Mouse (Mus musculus): ENCODE results near the gene Taz. TPM values are rescaled to one million over a fixed set of nuclear protein-coding genes. Genes with fewer than 3 reads are reported as not detected.
A peak's percentile ranks its signal among the peaks of the same experiment; 100 is the strongest.

Taz gene
- total and polyA plus RNA-seq, 3 experiments = 28.0 to 34.1 TPM; not detected in 1

- Histone ChIP-seq H3K79me2 (ENCODE audit: control insufficient read depth, insufficient read depth, low read length, poor library complexity) (peaks cover 7% of the 10 kb centered on the region), H3K9ac (ENCODE audit: control insufficient read depth, low read depth, low read length, poor library complexity, severe bottlenecking) (peak overlapping the region; percentile 77), H3K4me3 (ENCODE audit: control insufficient read depth in 1 of 2, insufficient read depth in 1 of 2, low read depth in 2 of 2, low read length in 2 of 2) (peak overlapping the region; percentile 61 to 70; a peak in 3 of 4 replicates), H3K27me3 (ENCODE audit: control insufficient read depth in 1 of 2, insufficient read depth in 2 of 2, low read length in 2 of 2) (no peaks in the 10 kb centered on the region), H3K27ac (ENCODE audit: control insufficient read depth, low read depth, low read length) (peak overlapping the region; percentile 58), H3K9me3 (replicated peaks; ENCODE audit: insufficient read depth, low read length) (no peaks in the 10 kb centered on the region), H3K36me3 (ENCODE audit: control insufficient read depth in 1 of 2, insufficient read depth in 2 of 2, low read length in 2 of 2) (peaks cover 0 to 12% of the 10 kb centered on the region in 2 experiments; a peak in 2 of 4 replicates), H3K4me1 (ENCODE audit: control insufficient read depth in 1 of 2, insufficient read depth in 2 of 2, low read length in 2 of 2) (peaks cover 5 to 13% of the 10 kb centered on the region in 2 experiments; a peak in 3 of 4 replicates)
- TF ChIP-seq MEF2A (IDR thresholded peaks at IDR 0.05; ENCODE audit: extremely low read depth, insufficient replicate concordance, low read depth, low read length, poor library complexity, severe bottlenecking) (no peak), RCOR1 (IDR thresholded peaks at IDR 0.05; ENCODE audit: low read depth, low read length) (no peak), RAD21 (IDR thresholded peaks at IDR 0.05; ENCODE audit: low read depth, low read length) (no peak), MAX (IDR thresholded peaks at IDR 0.05; ENCODE audit: low read length) (no peak), CHD1 (IDR thresholded peaks at IDR 0.05; ENCODE audit: low read depth, low read length) (no peak), SMC3 (IDR thresholded peaks at IDR 0.05; ENCODE audit: low read depth, low read length) (no peak), TAL1 (IDR thresholded peaks at IDR 0.05; ENCODE audit: low read length) (no peak), ETS1 (IDR thresholded peaks at IDR 0.05; ENCODE audit: low read depth, low read length) (no peak), JUND (IDR thresholded peaks at IDR 0.05; ENCODE audit: low read depth, low read length) (no peak), CHD2 (IDR thresholded peaks at IDR 0.05; ENCODE audit: low read length) (no peak), ELF1 (IDR thresholded peaks at IDR 0.05; ENCODE audit: low read depth, low read length) (no peak), ZNF384 (IDR thresholded peaks at IDR 0.05; ENCODE audit: low read depth, low read length) (no peak), MAZ (IDR thresholded peaks at IDR 0.05; ENCODE audit: low read depth, low read length) (no peak), UBTF (IDR thresholded peaks at IDR 0.05; ENCODE audit: borderline replicate concordance, insufficient read depth, low read depth, low read length) (no peak), MYC (IDR thresholded peaks at IDR 0.05; ENCODE audit: low read depth, low read length) (no peak), MAFK (IDR thresholded peaks at IDR 0.05; ENCODE audit: borderline replicate concordance, low read depth, low read length) (no peak), ZMIZ1 (IDR thresholded peaks at IDR 0.05; ENCODE audit: low read depth, low read length) (no peak), HCFC1 (IDR thresholded peaks at IDR 0.05; ENCODE audit: low read depth, low read length) (no peak), USF1 (IDR thresholded peaks at IDR 0.05; ENCODE audit: low read depth, low read length) (no peak), E2F4 (IDR thresholded peaks at IDR 0.05; ENCODE audit: borderline replicate concordance, low read depth, low read length) (no peak)
- DNase-seq (ENCODE audit: low read depth, low spot score) = peak; percentile 59
Observed at GRCm38 (mm10) chrX:74330166-74330930, 48.6 kb downstream of the Taz start.

Other genes with a start within 250 kb of the Taz start
- gene Opn1mw, start 154.4 kb upstream of the Taz start, total RNA-seq (2012; rRNA removed) = not detected in 2 replicates
- not detected for gene Opn1mw, start 154.4 kb upstream of the Taz start, polyA plus RNA-seq (2012; ENCODE audit: insufficient read depth in 1 of 2, insufficient read length in 2 of 2, low read depth in 1 of 2, low replicate concordance in 2 of 2, missing spikeins in 1 of 2)
- 12.5 and 16.2 TPM in 2 replicates for gene Mecp2, start 146.5 kb upstream of the Taz start, total RNA-seq (2012; rRNA removed)
- gene Mecp2, start 146.5 kb upstream of the Taz start, polyA plus RNA-seq (2012; ENCODE audit: insufficient read depth in 1 of 2, insufficient read length in 2 of 2, low read depth in 1 of 2, low replicate concordance in 2 of 2, missing spikeins in 1 of 2) = 10 to 100 TPM in 1 of 2 experiments, not detected in 1; 20.7 TPM
- gene Tex28, start 114.1 kb upstream of the Taz start, total RNA-seq (2012; rRNA removed) = not detected in 2 replicates
- not detected for gene Tex28, start 114.1 kb upstream of the Taz start, polyA plus RNA-seq (2012; ENCODE audit: insufficient read depth in 1 of 2, insufficient read length in 2 of 2, low read depth in 1 of 2, low replicate concordance in 2 of 2, missing spikeins in 1 of 2)
- not detected in 2 replicates for gene Tktl1, start 104.7 kb upstream of the Taz start, total RNA-seq (2012; rRNA removed)
- under 1 TPM in 1 of 2 experiments, not detected in 1; 0.04 TPM for gene Tktl1, start 104.7 kb upstream of the Taz start, polyA plus RNA-seq (2012; ENCODE audit: insufficient read depth in 1 of 2, insufficient read length in 2 of 2, low read depth in 1 of 2, low replicate concordance in 2 of 2, missing spikeins in 1 of 2)
- 111 and 155 TPM in 2 replicates for gene Flna, start 32.1 kb upstream of the Taz start, total RNA-seq (2012; rRNA removed)
- gene Flna, start 32.1 kb upstream of the Taz start, polyA plus RNA-seq (2012; ENCODE audit: insufficient read depth in 1 of 2, insufficient read length in 2 of 2, low read depth in 1 of 2, low replicate concordance in 2 of 2, missing spikeins in 1 of 2) = 100 to 1,000 TPM; 147 to 233 TPM
- gene Emd, start 27.2 kb upstream of the Taz start, total RNA-seq (2012; rRNA removed) = 52.2 and 55.5 TPM in 2 replicates
- gene Emd, start 27.2 kb upstream of the Taz start, polyA plus RNA-seq (2012; ENCODE audit: insufficient read depth in 1 of 2, insufficient read length in 2 of 2, low read depth in 1 of 2, low replicate concordance in 2 of 2, missing spikeins in 1 of 2) = 100 to 1,000 TPM; 130 to 157 TPM
- gene Rpl10, start 11.1 kb upstream of the Taz start, total RNA-seq (2012; rRNA removed) = 3,229 and 3,230 TPM in 2 replicates
- 100 to 1,000 TPM in 1 of 2 experiments, not detected in 1; 232 TPM for gene Rpl10, start 11.1 kb upstream of the Taz start, polyA plus RNA-seq (2012; ENCODE audit: insufficient read depth in 1 of 2, insufficient read length in 2 of 2, low read depth in 1 of 2, low replicate concordance in 2 of 2, missing spikeins in 1 of 2)
- gene Dnase1l1, start 425 bp downstream of the Taz start, total RNA-seq (2012; rRNA removed) = 5.0 and 5.6 TPM in 2 replicates
- 1 to 10 TPM in 1 of 2 experiments, not detected in 1; 9.5 TPM for gene Dnase1l1, start 425 bp downstream of the Taz start, polyA plus RNA-seq (2012; ENCODE audit: insufficient read depth in 1 of 2, insufficient read length in 2 of 2, low read depth in 1 of 2, low replicate concordance in 2 of 2, missing spikeins in 1 of 2)
- 31.7 and 41.6 TPM in 2 replicates for gene Atp6ap1, start 15.2 kb downstream of the Taz start, total RNA-seq (2012; rRNA removed)
- 100 to 1,000 TPM in 1 of 2 experiments, 10 to 100 TPM in 1; 75.5 to 355 TPM for gene Atp6ap1, start 15.2 kb downstream of the Taz start, polyA plus RNA-seq (2012; ENCODE audit: insufficient read depth in 1 of 2, insufficient read length in 2 of 2, low read depth in 1 of 2, low replicate concordance in 2 of 2, missing spikeins in 1 of 2)
- 5.2 and 6.4 TPM in 2 replicates for gene Gdi1, start 23.1 kb downstream of the Taz start, total RNA-seq (2012; rRNA removed)
- 10 to 100 TPM in 1 of 2 experiments, not detected in 1; 24.5 TPM for gene Gdi1, start 23.1 kb downstream of the Taz start, polyA plus RNA-seq (2012; ENCODE audit: insufficient read depth in 1 of 2, insufficient read length in 2 of 2, low read depth in 1 of 2, low replicate concordance in 2 of 2, missing spikeins in 1 of 2)
- gene Fam50a, start 31.1 kb downstream of the Taz start, total RNA-seq (2012; rRNA removed) = 43.6 and 46.3 TPM in 2 replicates
- gene Fam50a, start 31.1 kb downstream of the Taz start, polyA plus RNA-seq (2012; ENCODE audit: insufficient read depth in 1 of 2, insufficient read length in 2 of 2, low read depth in 1 of 2, low replicate concordance in 2 of 2, missing spikeins in 1 of 2) = 100 to 1,000 TPM in 1 of 2 experiments, 10 to 100 TPM in 1; 64.8 to 107 TPM
- 7.3 and 8.3 TPM in 2 replicates for gene Plxna3, start 47.2 kb downstream of the Taz start, total RNA-seq (2012; rRNA removed)
- 10 to 100 TPM in 1 of 2 experiments, not detected in 1; 13.7 TPM for gene Plxna3, start 47.2 kb downstream of the Taz start, polyA plus RNA-seq (2012; ENCODE audit: insufficient read depth in 1 of 2, insufficient read length in 2 of 2, low read depth in 1 of 2, low replicate concordance in 2 of 2, missing spikeins in 1 of 2)
- gene Lage3, start 71.7 kb downstream of the Taz start, total RNA-seq (2012; rRNA removed) = 52.7 and 61.7 TPM in 2 replicates
- 10 to 100 TPM in 1 of 2 experiments, not detected in 1; 88.1 TPM for gene Lage3, start 71.7 kb downstream of the Taz start, polyA plus RNA-seq (2012; ENCODE audit: insufficient read depth in 1 of 2, insufficient read length in 2 of 2, low read depth in 1 of 2, low replicate concordance in 2 of 2, missing spikeins in 1 of 2)
- 23.4 and 24.0 TPM in 2 replicates for gene Ubl4a, start 91.3 kb downstream of the Taz start, total RNA-seq (2012; rRNA removed)
- gene Ubl4a, start 91.3 kb downstream of the Taz start, polyA plus RNA-seq (2012; ENCODE audit: insufficient read depth in 1 of 2, insufficient read length in 2 of 2, low read depth in 1 of 2, low replicate concordance in 2 of 2, missing spikeins in 1 of 2) = 10 to 100 TPM in 1 of 2 experiments, not detected in 1; 82.4 TPM
- gene Slc10a3, start 91.4 kb downstream of the Taz start, total RNA-seq (2012; rRNA removed) = 13.7 and 19.4 TPM in 2 replicates
- gene Slc10a3, start 91.4 kb downstream of the Taz start, polyA plus RNA-seq (2012; ENCODE audit: insufficient read depth in 1 of 2, insufficient read length in 2 of 2, low read depth in 1 of 2, low replicate concordance in 2 of 2, missing spikeins in 1 of 2) = 10 to 100 TPM in 1 of 2 experiments, not detected in 1; 16.0 TPM
- 4.8 and 6.4 TPM in 2 replicates for gene Fam3a, start 111.4 kb downstream of the Taz start, total RNA-seq (2012; rRNA removed)
- 10 to 100 TPM in 1 of 2 experiments, not detected in 1; 14.6 TPM for gene Fam3a, start 111.4 kb downstream of the Taz start, polyA plus RNA-seq (2012; ENCODE audit: insufficient read depth in 1 of 2, insufficient read length in 2 of 2, low read depth in 1 of 2, low replicate concordance in 2 of 2, missing spikeins in 1 of 2)
- gene Ikbkg, start 111.4 kb downstream of the Taz start, total RNA-seq (2012; rRNA removed) = 26.6 and 29.1 TPM in 2 replicates
- 10 to 100 TPM in 1 of 2 experiments, not detected in 1; 21.7 TPM for gene Ikbkg, start 111.4 kb downstream of the Taz start, polyA plus RNA-seq (2012; ENCODE audit: insufficient read depth in 1 of 2, insufficient read length in 2 of 2, low read depth in 1 of 2, low replicate concordance in 2 of 2, missing spikeins in 1 of 2)
- 27.9 and 37.0 TPM in 2 replicates for gene G6pdx, start 147.3 kb downstream of the Taz start, total RNA-seq (2012; rRNA removed)
- gene G6pdx, start 147.3 kb downstream of the Taz start, polyA plus RNA-seq (2012; ENCODE audit: insufficient read depth in 1 of 2, insufficient read length in 2 of 2, low read depth in 1 of 2, low replicate concordance in 2 of 2, missing spikeins in 1 of 2) = 10 to 100 TPM in 1 of 2 experiments, not detected in 1; 54.1 TPM
- not detected in 2 replicates for gene Gm6880, start 199.5 kb downstream of the Taz start, total RNA-seq (2012; rRNA removed)
- gene Gm6880, start 199.5 kb downstream of the Taz start, polyA plus RNA-seq (2012; ENCODE audit: insufficient read depth in 1 of 2, insufficient read length in 2 of 2, low read depth in 1 of 2, low replicate concordance in 2 of 2, missing spikeins in 1 of 2) = not detected